Mouse (Mus musculus) small intestine, adult 2 months (tissue): ENCODE data around the gene Cdc42se2.

ENCODE experiments used
- CTCF ChIP-seq: fragments of 200-500 bp; IDR thresholded peaks from 2 replicates; pipeline ENCODE4 v1.5.1; 2012; ENCODE audit warnings: low read depth, mild to moderate bottlenecking, control low read depth, inconsistent platforms, low read length, moderate library complexity, mixed read lengths; ENCODE audit not compliant: insufficient replicate concordance, insufficient read length; ENCODE audit errors: extremely low read depth
- POLR2A ChIP-seq: fragments of 200-500 bp; IDR thresholded peaks from 2 replicates; pipeline ENCODE4 v1.6.1; 2012; ENCODE audit warnings: low read depth, mild to moderate bottlenecking, control low read depth, inconsistent platforms, low read length, moderate library complexity

- no peak for TF ChIP-seq CTCF
- no peak for TF ChIP-seq POLR2A
These were observed 48.6 kb upstream of the Cdc42se2 start for GRCm38 (mm10) chr11:54836106-54836505.
